Mouse (Mus musculus) heart, embryonic 13.5 days (tissue): ENCODE data around the gene Vps16. TPM values are rescaled to one million over a fixed set of nuclear protein-coding genes. Genes with fewer than 3 reads are reported as not detected.

Experiments used
- ATAC-seq: fragments of 200-750 bp; cut with Nextera tagmentation; 2 replicates; pipeline ENCODE4 v1.8.0; 2017; ENCODE audit warnings: moderate TSS enrichment; ENCODE audit not compliant: insufficient number of reproducible peaks, low FRiP score, low TSS enrichment; ENCODE audit errors: extremely low read depth
- H3K27ac ChIP-seq: fragments of 300-500 bp; sonication (generic); replicated peaks from 2 replicates; pipeline ENCODE4 v1.5.1; 2015; ENCODE audit warnings: moderate library complexity, mild to moderate bottlenecking, inconsistent platforms
- H3K27me3 ChIP-seq: fragments of 300-500 bp; sonication (generic); replicated peaks from 2 replicates; pipeline ENCODE4 v1.6.1; 2015; ENCODE audit warnings: mild to moderate bottlenecking, inconsistent platforms
- H3K36me3 ChIP-seq: fragments of 300-500 bp; sonication (generic); 2 replicates; pipeline ENCODE4 v1.6.1; 2015; ENCODE audit warnings: mild to moderate bottlenecking, inconsistent platforms
- H3K4me1 ChIP-seq: fragments of 300-500 bp; sonication (generic); 2 replicates; pipeline ENCODE4 v1.6.1; 2015; ENCODE audit warnings: inconsistent platforms
- H3K4me2 ChIP-seq: fragments of 300-500 bp; sonication (generic); 2 replicates; pipeline ENCODE4 v1.6.1; 2015; ENCODE audit warnings: inconsistent platforms, mild to moderate bottlenecking, moderate library complexity
- H3K4me3 ChIP-seq: fragments of 300-500 bp; sonication (generic); 2 replicates; pipeline ENCODE4 v1.5.1; 2015; ENCODE audit warnings: moderate library complexity, mild to moderate bottlenecking, inconsistent platforms
- H3K9ac ChIP-seq: fragments of 300-500 bp; sonication (generic); 2 replicates; pipeline ENCODE4 v1.6.1; 2015; ENCODE audit warnings: inconsistent platforms, mild to moderate bottlenecking, moderate library complexity
- H3K9me3 ChIP-seq: fragments of 300-500 bp; sonication (generic); 2 replicates; pipeline ENCODE4 v1.6.1; 2016; ENCODE audit warnings: inconsistent platforms
- WGBS: fragments of 180-500 bp; shearing (Covaris S2); methylation state at CpG from one replicate; pipeline ENCODE4 v1.1.7; 2015; ENCODE audit warnings: mixed read lengths; 5-methylcytosine and 5-hydroxymethylcytosine counted together
- polyA plus RNA-seq: library from polyadenylated mRNA; unstranded; fragments of >200 nt; fragmentation: Nextera tagmentation; extraction: Ambion mirVana; gene quantifications from 2 replicates; pipeline ENCODE4 v1.2.1, GENCODE M21; 2015

The Vps16 gene
- polyA plus RNA-seq, 1 experiment from 2014 or later = 55.4 TPM

DNA sequence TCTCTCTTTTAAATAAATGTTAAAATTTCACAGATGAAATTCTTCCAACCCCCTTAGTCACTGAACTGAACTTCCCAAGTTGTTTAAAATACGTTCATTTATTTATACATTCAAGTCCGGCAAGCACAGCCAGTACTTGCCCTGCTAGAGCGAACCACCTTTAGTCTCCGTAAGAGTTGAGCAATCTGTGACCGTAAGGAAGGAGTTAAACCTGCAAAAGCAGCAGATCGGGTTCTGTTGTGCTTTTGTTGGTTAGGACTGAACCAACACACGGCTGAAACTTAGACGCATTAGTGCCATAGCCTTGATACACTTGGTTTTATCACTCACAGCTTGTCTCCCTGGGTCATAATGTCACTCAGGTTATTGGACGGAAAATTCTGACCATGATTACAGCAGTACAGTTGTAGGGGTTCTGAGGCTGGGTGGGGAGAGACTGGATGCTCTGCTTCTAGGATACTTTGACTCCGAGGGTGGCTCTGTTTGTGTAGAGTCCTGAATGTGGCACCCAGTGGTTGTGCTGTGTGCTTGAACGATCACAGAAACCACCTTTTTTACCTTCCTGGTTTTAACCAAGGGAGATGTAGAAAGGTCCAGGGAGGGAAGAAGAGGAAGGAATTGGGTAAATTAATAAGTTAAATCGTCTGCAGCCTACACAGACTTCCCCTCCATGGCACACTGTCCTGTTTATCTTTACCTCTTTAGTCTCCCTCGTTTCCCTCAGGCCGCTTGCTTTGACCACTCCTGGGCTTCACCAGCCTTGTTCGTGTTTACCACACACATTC, 37.3 kb downstream of the Vps16 start:
- H3K4me3 ChIP-seq = no peak overlapping the region
- no peaks in the 10 kb centered on the region for H3K27me3 ChIP-seq
- no peak overlapping the region for H3K27ac ChIP-seq
- no peak overlapping the region for H3K9ac ChIP-seq
- ATAC-seq = no peak
- H3K4me2 ChIP-seq = no peak overlapping the region
- peaks cover 7% of the 10 kb centered on the region; the same call in 1 of the 2 replicates for H3K36me3 ChIP-seq
- WGBS = 75% methylated on average over 15 of the region's 15 CpGs
- no peaks in the 10 kb centered on the region for H3K9me3 ChIP-seq
- H3K4me1 ChIP-seq = peaks cover 31% of the 10 kb centered on the region

DNA sequence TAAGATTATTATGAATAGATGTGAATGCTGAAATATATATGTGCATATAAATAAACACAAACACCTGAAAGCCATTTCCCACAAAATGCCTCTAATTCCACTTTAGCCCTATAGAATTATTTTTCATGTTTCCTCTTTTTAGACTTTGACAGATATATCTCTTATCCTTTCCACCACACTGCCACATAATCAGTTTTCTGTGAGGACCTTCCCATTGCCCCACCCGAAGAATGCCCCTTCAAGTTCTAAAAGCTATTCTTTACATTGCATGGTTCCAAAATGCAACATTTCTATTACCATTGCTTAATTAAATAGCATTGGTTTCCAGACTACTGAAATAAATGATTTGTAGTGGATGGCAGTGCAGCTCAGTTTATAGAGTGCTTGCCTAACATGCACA, 42.3 kb downstream of the Vps16 start:
- no peak overlapping the region for H3K4me2 ChIP-seq

GRCm38 (mm10) chr2:130469366-130469765, 45.2 kb downstream of the Vps16 start:
- H3K27me3 ChIP-seq = no peaks in the 10 kb centered on the region
- no peak for ATAC-seq
- 76% methylated on average over 4 of the region's 4 CpGs for WGBS

More for the DNA sequence above, 42.3 kb downstream of the Vps16 start:
- no peak overlapping the region for H3K9ac ChIP-seq
- H3K27me3 ChIP-seq = no peaks in the 10 kb centered on the region
- H3K4me3 ChIP-seq = no peak overlapping the region
- H3K27ac ChIP-seq = no peak overlapping the region
- ATAC-seq = no peak
- H3K9me3 ChIP-seq = no peaks in the 10 kb centered on the region
- peaks cover 7% of the 10 kb centered on the region; the same call in 1 of the 2 replicates for H3K36me3 ChIP-seq
- H3K4me1 ChIP-seq = peaks cover 26% of the 10 kb centered on the region
- 82% methylated on average over 1 of the region's 1 CpGs for WGBS

DNA sequence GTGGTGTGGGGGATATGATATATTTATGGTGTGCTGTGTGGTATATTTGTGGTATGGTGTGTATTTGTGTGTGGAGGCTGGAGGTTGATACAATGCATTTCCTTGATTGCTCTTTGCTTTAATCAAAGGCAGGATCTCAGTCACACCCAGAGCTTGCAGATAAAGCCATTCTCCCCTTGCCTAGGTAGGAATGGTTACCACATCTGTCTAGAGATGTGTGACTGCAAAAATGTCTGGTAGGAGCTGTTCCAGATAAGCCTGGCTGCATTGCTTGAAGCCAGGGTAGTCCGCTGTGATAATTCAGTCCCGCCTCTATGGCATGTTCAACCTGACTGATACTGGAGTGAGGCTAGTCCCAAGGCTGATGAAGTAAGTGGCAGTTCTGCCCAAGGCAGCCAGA, 45.8 kb downstream of the Vps16 start:
- H3K4me2 ChIP-seq = no peak overlapping the region
- no peaks in the 10 kb centered on the region for H3K9me3 ChIP-seq
- WGBS = 12% methylated on average over 2 of the region's 2 CpGs
- no peaks in the 10 kb centered on the region for H3K36me3 ChIP-seq
- H3K27ac ChIP-seq = no peak overlapping the region
- peaks cover 30% of the 10 kb centered on the region for H3K4me1 ChIP-seq
- no peak overlapping the region for H3K9ac ChIP-seq
- no peak for ATAC-seq
- H3K27me3 ChIP-seq = no peaks in the 10 kb centered on the region
- H3K4me3 ChIP-seq = no peak overlapping the region

More at GRCm38 (mm10) chr2:130469366-130469765, 45.2 kb downstream of the Vps16 start:
- peaks cover 31% of the 10 kb centered on the region for H3K4me1 ChIP-seq
- no peak overlapping the region for H3K27ac ChIP-seq
- H3K36me3 ChIP-seq = no peaks in the 10 kb centered on the region
- no peaks in the 10 kb centered on the region for H3K9me3 ChIP-seq
- no peak overlapping the region for H3K4me2 ChIP-seq
- H3K4me3 ChIP-seq = no peak overlapping the region
- no peak overlapping the region for H3K9ac ChIP-seq

DNA sequence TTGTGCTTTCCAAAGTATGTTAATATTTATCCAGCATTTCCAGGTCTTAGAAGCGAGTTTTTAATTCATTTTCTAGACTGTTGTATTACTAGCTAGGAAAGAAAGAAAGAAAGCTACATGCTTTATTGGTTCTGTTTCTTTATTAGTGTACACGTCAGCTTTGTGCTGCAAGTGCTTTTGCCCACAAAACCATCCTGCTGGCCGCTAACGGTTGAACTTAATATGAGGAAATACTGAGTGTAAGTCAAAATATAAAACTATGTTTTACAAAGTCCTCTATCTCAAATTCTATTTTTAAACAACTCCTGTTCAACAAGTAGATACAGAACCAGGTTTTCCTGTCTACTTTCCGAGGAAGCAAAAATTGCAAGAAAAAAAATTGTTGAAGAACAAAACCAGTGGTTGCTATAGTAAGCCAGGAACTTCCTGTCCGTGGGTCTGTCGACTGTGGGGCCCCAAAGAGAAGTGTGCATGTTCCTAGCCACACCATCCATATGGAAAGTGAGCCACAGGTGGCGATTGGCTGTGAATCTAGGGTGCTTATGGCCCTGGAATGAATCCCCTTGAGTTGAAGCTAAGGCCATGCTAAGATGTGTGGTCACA, 48.9 kb downstream of the Vps16 start:
- no peak for ATAC-seq
- H3K4me2 ChIP-seq = no peak overlapping the region
- no peaks in the 10 kb centered on the region for H3K9me3 ChIP-seq
- 61% methylated on average over 8 of the region's 8 CpGs for WGBS
- H3K27ac ChIP-seq = no peak overlapping the region
- peaks cover 5% of the 10 kb centered on the region for H3K36me3 ChIP-seq
- H3K4me1 ChIP-seq = peaks cover 45% of the 10 kb centered on the region
- H3K4me3 ChIP-seq = no peak overlapping the region
- no peaks in the 10 kb centered on the region for H3K27me3 ChIP-seq
- no peak overlapping the region for H3K9ac ChIP-seq

DNA sequence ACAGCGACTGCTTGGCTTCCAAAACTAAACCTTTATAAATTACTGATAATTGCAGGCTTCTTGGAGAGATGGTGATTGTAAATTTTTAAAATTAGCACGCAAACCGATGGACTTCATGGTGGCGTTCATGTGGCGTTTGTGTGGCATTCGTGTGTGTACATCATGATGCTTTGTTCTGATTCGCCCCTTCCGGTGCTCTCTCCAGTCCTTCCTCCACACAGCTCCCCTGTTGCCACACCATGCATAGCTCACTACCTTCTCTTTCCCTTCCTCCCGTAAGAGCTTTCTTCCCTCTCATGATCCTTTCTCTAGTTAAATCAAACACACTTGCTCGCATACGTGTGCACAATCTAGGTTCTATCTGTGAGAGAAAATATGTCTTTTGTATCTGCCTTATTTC, 51.6 kb downstream of the Vps16 start:
- Histone ChIP-seq H3K27me3 (no peaks in the 10 kb centered on the region), H3K4me3 (no peak overlapping the region), H3K4me2 (no peak overlapping the region), H3K36me3 (peaks cover 16% of the 10 kb centered on the region), H3K9me3 (peaks cover 5% of the 10 kb centered on the region; the same call in 1 of the 2 replicates), H3K27ac (no peak overlapping the region), H3K4me1 (peaks cover 30% of the 10 kb centered on the region), H3K9ac (no peak overlapping the region)
- ATAC-seq = no peak
- 87% methylated on average over 11 of the region's 11 CpGs for WGBS

DNA sequence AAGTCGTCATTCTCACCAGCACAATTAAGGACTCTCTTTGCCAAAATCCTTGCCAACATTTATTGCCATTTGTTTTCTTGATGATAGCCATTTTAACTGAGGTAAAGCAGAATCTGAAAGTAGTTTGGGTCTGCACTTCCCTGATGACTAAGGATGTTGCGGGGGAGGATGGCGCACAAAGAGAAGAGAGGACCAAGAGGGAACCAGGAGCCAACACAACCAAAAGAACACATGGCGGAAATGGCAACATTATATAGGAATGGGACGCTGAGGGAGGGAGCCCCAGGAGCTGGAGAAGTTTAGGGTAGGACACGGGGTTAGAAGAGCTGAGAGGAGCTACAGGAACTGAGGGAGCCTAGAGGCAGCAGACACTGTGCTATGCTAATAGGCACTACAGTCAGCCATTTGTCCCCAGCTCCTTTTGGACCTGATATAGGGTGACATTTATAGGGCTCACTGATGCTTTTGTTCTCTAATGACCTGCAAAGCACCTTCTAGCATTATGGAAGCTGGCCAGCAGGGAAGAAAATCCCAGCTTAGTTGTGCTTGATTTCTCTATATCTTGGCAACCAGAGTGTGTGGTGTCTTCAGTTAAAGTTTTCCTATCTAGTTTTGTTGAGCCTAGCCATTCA, 52.6 kb downstream of the Vps16 start:
- H3K9me3 ChIP-seq = peaks cover 5% of the 10 kb centered on the region; the same call in 1 of the 2 replicates
- 70% methylated on average over 6 of the region's 6 CpGs for WGBS
- ATAC-seq = no peak
- no peak overlapping the region for H3K4me3 ChIP-seq
- H3K9ac ChIP-seq = no peak overlapping the region
- no peak overlapping the region for H3K4me2 ChIP-seq
- H3K27ac ChIP-seq = no peak overlapping the region
- peaks cover 30% of the 10 kb centered on the region for H3K4me1 ChIP-seq
- no peaks in the 10 kb centered on the region for H3K27me3 ChIP-seq
- H3K36me3 ChIP-seq = peaks cover 16% of the 10 kb centered on the region

- no peaks in the 10 kb centered on the region for H3K27me3 ChIP-seq
These were observed 58.0 kb downstream of the Vps16 start for GRCm38 (mm10) chr2:130482177-130482576.

DNA sequence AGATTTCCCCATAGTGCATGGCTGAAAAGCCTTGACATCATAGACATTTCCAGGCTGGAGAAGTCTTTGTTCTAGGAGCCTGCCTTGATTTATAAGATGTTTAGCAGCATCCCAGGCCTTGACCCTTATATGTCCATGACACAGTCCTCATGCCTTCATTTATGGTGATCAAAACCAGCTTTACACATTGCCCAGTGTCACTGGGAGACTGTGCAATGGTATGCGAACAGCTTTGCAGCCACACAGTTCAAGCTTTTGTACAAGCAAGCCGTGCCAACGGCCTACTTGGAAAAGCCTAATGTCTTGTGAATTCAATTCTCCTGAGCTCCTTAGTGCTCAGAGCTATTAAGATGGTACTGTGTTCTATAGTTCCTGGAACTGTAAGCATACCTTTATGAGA, 58.6 kb downstream of the Vps16 start:
- WGBS = 92% methylated on average over 3 of the region's 3 CpGs
- Histone ChIP-seq H3K36me3 (peaks cover 14% of the 10 kb centered on the region), H3K9ac (no peak overlapping the region), H3K4me2 (no peak overlapping the region), H3K27me3 (no peaks in the 10 kb centered on the region), H3K9me3 (peaks cover 5% of the 10 kb centered on the region; the same call in 1 of the 2 replicates), H3K4me3 (no peak overlapping the region), H3K4me1 (no peaks in the 10 kb centered on the region), H3K27ac (no peak overlapping the region)
- no peak for ATAC-seq

More at GRCm38 (mm10) chr2:130482177-130482576, 58.0 kb downstream of the Vps16 start:
- Histone ChIP-seq H3K4me1 (no peaks in the 10 kb centered on the region), H3K36me3 (peaks cover 16% of the 10 kb centered on the region), H3K4me3 (no peak overlapping the region), H3K9me3 (peaks cover 5% of the 10 kb centered on the region; the same call in 1 of the 2 replicates), H3K27ac (no peak overlapping the region), H3K9ac (no peak overlapping the region), H3K4me2 (no peak overlapping the region)
- 90% methylated on average over 4 of the region's 4 CpGs for WGBS
- no peak for ATAC-seq

DNA sequence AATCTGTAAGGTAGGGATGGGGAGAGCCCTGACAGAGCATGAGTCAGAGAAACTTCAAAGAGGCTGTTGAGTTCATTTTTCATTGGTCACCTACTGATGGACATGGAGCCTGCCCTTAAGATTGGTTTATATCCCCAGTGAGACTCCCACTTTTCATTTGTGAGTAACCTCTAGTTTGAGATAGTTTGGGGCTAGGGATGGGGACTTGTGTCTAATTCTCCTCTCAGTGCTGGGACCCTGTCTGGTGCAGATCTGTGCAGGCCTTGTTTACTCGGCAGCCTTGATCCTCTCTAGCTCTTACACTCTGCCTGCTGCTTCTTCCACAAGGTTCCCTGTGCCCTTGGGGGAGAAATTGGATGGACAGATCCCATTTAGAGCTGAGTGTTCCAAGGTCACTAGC, 60.1 kb downstream of the Vps16 start:
- Histone ChIP-seq H3K4me1 (no peaks in the 10 kb centered on the region), H3K4me3 (no peak overlapping the region), H3K27me3 (no peaks in the 10 kb centered on the region), H3K4me2 (no peak overlapping the region), H3K36me3 (peaks cover 3% of the 10 kb centered on the region; the same call in 1 of the 2 replicates), H3K9ac (no peak overlapping the region), H3K9me3 (peaks cover 3% of the 10 kb centered on the region; the same call in 1 of the 2 replicates), H3K27ac (no peak overlapping the region)
- WGBS = 71% methylated on average over 1 of the region's 1 CpGs
- no peak for ATAC-seq

DNA sequence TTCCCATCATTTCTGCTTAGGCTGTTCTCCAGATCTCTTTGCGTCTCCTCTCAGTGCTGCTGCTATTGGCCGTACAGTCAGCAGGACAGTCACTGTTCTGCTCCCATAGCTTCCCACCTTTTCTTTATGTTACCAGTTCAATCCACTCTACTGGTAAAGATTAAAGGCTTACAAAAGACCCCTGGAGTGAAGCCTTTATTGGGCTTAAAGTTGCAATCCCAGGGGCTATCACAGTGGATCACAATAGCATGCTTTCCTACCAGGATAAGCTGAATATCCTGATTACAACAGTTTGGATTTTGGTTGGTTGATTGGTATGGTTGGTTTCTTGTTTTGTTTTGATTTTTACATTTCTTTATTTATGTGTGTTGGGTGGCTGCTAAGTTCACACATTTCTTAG, 63.9 kb downstream of the Vps16 start:
- Histone ChIP-seq H3K4me1 (peaks cover 18% of the 10 kb centered on the region), H3K9me3 (0 out of 2 replicates have a peak, but pooled peaks cover 3% of the 10 kb centered on the region), H3K27ac (no peak overlapping the region), H3K4me3 (no peak overlapping the region), H3K4me2 (no peak overlapping the region), H3K9ac (no peak overlapping the region), H3K27me3 (no peaks in the 10 kb centered on the region), H3K36me3 (0 out of 2 replicates have a peak, but pooled peaks cover 2% of the 10 kb centered on the region)
- ATAC-seq = no peak
- WGBS = 83% methylated on average over 2 of the region's 2 CpGs
